Mouse (Mus musculus): Measurements from ENCODE around the gene Oxct2a. TPM values are rescaled to one million over a fixed set of nuclear protein-coding genes. Genes with fewer than 3 reads are reported as not detected.
"Not testable (repeated sequence)": the region's sequence is repeated elsewhere in the genome, so short reads cannot be mapped to it uniquely, and the experiment has no call there.

Oxct2a gene
- total RNA-seq, 1 experiment from 2014 or later: not detected

DNA sequence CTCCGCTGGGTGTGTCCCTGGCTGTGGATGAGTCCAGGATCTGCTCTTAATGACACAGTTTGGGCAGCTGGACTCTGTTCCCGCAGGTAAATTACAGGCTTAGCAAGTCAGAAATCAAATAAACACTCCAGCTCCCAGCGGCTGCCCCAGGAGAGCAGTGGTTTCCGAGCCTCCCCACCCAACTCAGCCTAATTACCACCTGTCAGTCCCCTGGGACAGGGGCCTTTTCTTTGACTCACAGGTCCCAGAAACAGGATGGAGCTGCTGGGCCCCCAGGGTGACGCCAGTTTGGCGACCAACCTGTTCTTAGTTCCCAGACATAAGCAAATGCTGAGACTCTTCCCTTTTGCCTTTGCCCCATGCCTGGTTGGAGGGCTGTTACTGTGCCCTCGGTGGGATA is 11.6 kb downstream of the Oxct2a start:
- DNase-seq: no peak

DNA sequence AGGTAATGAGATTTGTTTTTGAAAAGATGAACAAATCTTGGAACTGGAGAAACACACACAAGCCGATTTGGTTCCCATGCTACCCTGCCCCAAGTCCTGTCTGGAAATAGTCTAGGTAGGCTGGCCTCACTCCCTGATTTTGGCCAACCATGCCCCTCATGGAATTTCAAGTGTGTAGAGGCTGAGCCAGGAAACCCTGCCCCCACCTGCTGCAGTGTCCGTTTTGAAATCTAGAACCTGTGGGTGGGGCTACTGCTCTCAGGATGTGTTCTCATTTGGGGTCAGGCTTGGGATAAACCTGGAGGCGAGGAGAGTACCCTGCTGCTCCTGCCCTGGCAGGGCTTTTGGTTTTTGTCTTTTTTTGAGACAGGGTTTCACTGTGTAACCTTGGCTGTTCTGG is 15.1 kb downstream of the Oxct2a start:
- no peak for DNase-seq

DNA sequence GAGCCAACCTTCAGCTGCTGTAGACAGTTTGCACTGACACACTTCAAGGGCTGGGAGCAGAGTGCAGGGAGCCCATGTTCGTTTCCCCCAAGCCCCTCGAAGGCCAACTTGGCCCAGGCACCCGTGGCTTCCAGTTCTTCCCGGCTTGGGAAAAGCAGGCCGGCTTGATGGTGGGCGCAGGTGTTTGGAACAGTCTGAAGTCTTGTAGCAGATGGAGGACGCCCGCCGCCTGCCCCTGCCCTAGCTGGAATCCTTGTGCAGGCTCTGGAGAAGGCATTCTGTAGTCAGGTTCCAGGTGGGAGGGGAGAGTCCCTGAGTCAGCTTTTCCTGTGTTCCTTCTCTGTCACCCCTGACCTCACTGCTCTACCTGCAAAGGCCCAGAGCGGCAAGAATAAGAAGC is 16.4 kb downstream of the Oxct2a start:
- no peak for DNase-seq

DNA sequence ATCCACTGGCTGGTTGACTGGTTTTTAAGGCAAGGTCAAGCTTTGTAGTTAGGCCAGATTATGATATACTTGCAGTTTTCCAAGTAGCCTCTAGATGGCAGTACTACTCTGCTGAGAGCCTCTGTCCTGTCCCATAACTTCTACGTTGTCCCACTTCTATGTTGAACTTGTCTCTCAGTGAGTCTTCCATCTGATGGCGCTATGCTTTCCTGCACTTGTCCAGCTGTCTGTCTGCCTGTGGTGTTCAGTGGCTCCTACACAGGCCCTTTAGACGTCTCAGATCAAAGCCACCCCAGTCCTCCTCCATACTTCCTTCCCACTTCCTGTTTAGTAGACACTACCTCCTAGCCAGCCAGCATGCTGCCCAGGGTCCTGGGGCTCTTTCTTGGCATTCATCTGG is 17.6 kb downstream of the Oxct2a start:
- DNase-seq: peak; percentile 55

DNA sequence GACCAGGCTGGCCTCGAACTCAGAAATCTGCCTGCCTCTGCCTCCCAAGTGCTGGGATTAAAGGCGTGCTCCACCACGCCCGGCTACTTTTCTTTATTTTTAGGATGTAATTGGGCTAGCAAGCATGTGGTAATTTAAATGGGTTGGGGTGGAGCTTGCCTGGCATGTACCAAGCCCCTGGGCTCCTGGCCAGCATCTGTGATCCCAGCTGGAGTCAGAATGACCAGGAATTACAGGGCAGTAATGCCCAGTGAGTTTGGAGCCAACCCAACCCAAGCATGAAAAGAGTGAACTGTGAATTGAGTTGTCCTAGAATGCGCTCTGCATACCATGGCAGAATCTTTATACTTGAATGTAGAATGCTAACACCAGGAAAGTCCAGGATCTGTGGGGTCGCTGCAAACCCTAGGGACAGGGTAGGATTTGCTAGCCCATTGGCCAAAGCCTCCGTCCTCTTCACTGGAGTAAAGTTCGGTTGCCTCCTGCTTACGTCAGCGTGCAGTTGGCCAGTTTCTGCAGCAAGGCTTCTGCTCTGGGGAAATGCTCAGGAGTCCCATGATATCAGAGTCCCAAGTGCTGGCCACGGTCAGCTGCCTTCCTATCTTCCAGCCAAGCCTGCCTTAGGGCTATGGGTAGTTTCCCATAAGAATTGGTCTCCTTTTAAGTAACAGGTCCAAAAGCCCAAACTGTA is 24.3 kb downstream of the Oxct2a start:
- DNase-seq: peak; percentile 77

DNA sequence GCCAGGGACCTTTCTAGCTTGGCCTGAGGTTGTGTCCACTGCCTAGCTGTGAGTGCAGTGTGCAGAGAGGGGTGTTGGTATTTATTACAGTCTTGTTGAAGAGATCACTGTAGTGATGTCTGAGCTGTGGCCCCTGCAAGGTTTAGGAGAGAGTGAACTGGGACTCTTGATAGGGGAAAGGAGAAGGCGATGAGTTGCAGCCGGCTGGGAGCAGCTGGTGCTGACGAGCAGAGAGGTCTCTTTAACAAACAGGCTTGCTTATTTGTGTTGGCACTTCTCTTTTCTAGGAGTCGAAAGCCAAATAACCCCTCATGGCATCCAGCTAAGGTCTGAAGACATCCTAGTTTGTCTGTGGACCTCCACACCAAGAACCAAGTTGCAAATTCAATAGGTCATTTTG is 25.2 kb downstream of the Oxct2a start:
- no peak for DNase-seq

DNA sequence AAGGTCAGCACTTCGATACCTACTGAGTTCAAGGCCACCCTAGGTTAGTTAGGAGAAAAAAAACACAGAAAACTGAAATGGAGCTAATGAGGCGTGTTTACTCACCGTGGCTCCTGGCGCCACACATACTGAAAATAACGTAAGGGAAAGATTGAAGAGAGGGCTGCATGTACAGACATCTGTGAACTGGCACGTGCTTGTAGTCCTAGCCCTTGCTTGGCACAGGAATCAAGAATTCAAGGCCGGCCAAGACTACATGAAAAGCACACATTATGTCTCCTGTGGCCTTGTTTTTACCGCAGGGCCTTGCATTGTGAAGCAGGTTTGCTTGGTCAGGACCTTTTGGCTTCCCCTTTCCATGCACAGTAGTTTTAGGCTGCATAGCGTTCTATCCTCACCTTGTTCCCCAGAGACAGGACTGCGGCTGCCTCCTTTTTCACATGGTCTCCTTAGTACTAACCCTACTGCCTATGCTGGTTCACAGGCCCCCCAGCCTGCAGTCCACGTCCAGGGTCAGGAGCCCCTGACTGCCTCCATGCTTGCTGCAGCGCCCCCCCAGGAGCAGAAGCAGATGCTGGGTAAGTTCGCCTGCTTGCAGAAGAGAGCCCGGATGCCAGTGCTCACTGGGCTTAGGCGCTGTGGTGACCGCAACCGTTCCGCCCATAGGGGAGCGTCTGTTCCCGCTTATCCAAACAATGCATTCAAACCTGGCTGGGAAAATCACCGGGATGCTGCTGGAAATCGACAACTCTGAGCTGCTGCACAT is 26.1 kb downstream of the Oxct2a start:
- DNase-seq: peak; percentile 68

DNA sequence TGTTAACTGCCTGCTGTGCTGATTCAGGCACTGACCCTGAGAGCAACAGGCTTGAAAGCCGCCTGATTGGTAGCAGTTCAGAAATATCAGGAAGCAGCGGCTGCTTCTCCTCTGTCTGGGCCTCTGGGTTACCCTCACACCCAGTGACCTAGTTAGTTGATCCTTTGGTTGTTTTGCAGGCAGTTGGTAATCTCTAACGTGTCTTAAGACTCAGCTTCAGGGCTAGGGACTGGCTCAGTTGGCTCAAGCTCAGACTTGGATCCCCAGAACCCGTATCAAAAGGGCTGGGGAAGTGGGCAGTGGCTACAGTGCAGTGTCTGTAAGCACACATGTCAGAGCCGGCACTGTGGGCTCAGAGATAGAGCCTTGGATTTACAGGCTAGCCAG is 27.3 kb downstream of the Oxct2a start:
- peak; percentile 29 for DNase-seq

DNA sequence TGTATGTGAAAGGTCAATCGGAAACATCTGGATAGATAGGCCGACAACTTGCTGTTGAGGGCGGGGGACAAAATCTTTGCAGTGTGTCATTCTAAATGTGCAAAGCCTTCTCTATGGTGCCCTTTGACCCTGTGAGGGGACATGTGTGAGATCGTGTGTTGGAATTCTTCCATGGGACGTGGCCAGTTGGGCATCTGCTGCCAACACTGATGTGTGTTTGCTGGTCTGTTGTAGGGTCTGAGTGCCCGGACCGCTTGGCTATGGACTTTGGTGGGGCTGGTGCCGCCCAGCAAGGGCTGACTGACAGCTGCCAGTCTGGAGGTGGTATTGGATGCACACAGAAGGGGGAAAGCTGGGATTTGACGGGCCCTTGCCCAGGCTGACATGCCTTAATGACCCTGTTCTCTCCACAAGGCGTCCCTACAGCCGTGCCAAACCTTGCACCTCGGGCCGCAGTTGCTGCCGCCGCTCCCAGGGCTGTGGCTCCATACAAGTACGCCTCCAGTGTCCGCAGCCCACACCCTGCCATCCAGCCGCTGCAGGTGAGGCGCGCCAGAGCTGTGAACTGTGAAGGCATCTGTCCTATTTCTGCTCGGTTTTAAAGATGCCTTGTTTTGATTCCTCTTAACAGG is 27.8 kb downstream of the Oxct2a start:
- DNase-seq: no peak

DNA sequence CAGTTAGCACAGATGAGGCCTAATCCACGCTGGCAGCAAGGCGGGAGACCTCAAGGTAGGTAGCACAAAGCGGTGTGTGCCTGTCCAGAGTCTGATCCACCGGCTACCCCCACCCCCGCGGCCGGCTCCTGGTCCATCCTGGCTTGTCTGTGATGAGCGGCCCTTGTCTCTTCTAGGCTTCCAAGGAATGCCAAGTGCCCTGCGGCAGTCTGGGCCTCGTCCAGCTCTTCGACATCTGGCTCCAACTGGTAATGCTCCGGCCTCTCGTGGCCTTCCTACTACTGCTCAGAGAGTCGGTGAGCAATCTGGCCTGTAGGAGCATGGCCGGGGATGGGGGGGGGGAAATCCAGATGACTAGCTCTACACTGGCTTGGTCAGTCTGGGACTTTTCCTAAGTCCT is 28.4 kb downstream of the Oxct2a start:
- not testable (repeated sequence) for DNase-seq

DNA sequence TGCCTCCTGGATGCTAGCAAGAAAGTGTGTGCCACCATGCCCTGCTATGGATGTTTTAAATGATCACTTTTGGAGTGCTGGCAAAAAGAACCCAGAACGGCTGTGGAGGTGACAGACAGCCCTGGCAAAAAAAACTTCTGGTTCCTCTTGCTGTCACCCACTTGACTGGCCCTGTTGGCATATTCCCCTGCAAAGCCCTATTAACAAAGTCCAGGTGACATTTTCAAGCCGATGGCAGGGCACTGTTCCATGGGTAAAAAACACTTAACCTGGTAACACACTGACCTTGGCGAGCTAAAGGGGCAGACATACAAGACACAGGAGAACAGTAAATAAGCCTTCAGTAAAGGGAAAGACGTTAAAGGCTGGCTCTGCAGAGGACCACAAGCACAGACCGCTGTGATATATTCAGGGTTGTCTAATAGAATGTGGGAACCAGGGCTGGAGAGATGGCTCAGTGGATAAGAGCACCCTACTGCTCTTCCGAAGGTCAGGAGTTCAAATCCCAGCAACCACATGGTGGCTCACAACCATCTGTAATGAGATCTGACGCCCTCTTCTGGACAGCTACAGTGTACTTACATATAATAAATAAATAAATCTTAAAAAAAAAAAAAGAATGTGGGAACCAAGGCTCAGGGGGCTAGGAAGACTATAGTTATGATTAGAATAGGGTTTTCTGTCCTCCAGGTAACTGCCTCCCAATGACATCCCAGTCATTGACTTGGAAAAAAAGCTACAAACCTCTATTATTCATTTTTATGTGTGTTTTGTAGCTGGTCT is 29.6 kb downstream of the Oxct2a start:
- no peak for DNase-seq

DNA sequence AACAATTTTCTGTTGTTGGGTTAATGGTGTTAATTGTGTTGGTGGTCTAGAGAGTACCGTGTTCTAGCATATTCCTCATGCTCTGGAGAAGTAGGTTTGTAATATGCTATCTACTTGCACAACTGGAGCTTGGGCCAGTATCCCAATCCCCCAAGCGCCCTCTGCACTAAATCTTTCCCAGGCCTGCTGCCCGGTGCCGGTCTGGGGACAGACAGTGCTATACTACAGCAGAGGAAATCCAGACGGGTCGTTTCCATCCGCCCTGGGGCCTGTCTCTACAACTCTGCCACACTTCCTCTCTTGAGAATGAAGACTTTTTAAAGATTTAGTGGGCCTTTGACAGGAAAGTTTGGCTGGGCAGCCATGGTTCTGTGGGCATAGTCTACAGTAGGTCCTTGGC is 30.4 kb downstream of the Oxct2a start:
- peak; percentile 60 for DNase-seq

DNA sequence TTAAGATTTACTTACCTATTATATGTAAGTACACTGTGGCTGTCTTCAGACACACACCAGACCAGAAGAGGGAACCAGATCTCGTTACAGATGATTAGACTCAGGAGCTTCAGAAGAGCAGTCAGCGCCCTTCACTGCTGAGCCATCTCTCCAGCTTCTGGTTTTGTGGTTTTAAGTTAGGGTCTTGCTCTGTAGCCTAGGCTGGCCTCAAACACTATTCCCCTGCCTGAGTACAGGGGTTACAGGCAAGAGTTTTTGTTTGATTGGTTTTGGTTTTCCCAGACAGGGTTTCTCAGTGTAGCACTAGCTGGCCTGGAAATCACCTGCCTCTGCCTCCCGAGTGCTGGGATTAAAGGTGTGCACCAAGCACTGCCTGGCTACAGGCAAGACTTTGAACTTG is 31.0 kb downstream of the Oxct2a start:
- DNase-seq: no peak

DNA sequence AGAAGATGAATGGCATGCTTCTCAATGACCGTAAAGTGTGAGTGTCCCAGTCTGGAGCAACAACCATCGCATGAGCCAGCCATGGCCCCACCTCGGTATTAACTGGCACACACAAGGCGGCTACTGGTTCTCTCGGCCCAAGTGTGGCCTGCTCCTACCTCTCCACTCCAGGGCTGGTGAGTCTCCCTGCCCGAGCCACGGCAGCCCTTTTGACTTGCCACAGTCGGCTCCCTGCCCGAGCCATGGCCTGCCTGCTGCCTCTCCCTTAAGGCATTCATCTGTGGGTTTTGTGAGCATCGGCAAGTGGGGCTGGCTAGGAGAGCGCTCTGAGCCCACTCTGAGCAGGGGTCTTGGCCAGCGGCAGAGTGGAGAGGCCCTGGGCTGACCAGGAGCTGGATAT is 34.4 kb downstream of the Oxct2a start:
- DNase-seq: no peak

DNA sequence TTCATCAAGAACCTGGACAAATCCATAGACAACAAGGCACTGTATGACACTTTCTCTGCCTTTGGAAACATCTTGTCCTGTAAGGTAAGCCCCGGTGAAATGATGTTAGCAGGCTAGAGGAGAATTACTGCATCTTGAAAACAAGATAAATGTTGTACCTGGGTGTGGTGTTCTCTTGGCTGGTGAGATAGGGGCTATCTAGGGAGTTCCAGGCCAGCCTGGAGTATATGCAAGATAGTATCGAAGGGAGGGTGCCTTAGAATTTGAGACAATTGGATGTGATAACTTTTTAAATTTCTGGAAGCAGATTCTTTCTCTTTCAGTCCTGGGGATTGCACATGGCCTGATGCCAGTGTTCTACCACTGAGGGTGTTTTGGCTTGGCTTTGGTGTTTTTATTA is 36.6 kb downstream of the Oxct2a start:
- no peak for DNase-seq

DNA sequence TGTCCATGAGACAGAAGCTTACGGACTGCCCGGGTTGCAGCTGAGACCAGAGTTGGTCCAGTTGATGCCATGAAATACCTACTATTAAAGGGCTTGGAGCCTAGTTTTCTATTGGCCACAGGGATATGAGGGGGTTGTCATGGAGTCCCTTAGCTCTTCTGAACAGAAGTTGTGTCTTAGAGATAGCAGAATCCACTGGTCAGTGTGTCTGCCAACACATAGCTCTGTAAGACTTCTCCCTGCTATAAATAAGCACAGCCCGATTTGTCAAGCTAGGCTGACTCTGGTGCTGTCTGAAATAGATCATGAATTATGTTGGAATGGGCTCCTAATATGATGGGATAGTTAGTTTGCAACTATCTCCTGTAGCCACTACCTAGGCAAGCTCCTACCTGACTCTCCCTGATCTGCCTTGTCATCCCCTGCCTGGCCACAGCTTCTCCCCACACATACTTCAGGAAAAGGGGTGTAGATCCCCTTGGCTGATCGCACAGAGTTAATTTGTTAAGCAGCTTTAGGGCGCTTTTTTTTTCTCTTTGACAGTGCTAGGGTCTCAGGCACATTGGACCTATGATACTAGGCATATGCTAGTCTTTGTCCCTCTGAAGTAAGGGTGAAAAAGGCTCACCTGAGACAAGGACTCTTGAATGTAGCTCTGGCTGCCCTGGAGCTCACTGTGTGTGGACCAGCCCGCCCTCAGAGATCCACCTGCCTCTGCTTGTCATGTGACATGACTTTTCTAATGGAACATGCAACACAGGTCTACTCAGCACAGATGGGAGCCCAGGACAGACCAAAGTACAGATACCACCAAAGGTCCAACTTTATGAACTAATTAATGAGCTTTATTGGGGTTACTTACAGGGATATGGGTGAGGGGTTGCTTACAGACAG is 38.5 kb downstream of the Oxct2a start:
- DNase-seq: no peak

DNA sequence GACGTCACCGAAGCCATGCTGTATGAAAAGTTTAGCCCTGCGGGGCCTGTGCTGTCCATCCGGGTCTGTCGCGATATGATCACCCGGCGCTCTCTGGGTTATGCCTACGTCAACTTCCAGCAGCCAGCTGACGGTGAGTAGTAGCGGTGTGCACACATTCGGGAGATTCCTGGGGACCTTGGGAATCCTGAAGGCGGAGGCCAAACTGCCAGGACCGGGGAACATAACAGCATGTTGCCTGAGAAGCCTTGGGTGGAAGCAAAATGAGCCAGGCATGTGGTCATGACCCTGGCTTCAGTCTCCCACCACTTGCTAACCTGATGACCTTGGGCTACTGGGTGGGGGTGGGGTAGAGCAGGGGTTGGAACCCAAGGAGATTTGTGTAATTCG is 39.8 kb downstream of the Oxct2a start:
- peak; percentile 76 for DNase-seq

DNA sequence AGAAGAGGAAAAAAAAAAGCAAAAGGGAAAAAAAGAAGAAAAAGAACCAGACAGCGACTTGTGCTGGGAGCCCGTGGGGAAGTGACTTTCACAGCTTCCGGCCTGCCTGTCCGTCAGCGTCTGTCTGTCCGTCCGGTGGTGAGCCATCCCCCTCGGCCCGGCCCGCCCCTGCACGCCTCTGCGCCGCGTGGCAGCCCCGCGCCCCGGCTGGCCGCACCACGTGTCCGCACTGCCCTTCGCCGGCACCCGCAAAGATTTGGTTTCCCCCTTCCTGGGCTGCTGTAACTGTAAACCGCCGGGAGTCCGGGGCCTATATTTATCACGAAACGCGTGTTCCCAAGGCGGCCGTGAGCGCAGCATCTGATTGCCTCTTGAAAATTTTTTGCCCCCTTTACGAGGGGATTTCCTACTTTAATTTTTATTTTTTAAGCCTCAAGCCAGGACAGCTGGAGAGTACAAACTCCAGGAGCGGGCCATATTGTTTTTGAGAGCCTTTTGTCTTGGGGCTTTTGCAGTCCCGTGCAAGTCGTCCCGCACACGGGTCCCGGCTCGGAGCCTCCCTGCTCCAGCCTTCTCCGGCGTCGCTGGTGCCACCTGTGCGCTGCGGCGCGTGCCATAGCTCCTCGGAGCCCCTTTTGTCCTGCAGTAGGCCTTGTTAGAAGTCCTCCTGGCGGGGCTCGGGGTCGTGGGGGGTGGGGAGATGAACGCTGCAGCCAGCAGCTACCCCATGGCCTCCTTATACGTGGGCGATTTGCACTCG is 40.3 kb downstream of the Oxct2a start:
- DNase-seq: peak; percentile 73

DNA sequence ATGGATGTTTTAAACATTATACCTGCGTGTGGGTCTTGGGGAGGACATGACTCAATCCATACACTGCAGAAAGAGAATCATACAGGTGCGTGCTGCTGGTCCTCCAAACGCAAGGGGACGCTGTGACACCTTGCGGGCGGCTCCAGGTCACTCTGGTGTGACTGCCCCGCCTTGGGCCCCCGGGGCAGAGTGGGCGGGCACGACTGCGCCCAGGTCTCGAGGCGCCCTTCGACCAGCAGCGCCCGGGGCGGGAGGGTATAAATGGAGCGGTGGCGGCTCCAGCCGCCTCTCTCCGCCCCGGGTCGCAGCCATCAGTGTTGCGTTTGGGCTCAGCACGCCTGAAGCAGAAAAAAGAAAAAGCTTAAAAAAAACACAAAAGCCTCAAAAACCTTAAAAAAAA is 40.9 kb downstream of the Oxct2a start:
- DNase-seq: peak; percentile 96

DNA sequence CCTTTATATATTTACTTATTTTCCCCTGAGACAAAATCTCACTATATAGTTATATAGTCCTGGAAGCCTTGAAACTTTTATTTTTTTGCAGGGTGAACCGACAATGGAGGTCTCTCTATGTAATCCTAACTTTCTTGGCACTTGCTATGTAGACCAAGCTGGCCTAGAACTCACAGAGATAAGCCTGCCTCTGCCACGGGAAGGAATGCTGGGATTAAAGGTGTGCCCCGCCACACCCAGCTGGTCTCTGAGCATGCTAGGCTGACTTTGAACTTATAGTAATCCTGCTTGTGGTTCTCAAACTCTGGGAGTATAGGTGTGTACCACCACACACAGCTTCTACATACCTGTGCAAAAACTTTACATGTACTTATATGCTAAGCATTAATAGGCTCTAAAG is 43.3 kb downstream of the Oxct2a start:
- DNase-seq: no peak
